Mouse (Mus musculus) forebrain, embryonic 13.5 days (tissue): ENCODE measurements around the gene Pla2g12a. TPM values are rescaled to one million over a fixed set of nuclear protein-coding genes. Genes with fewer than 3 reads are reported as not detected.

Source experiments
- ATAC-seq: fragments of 200-750 bp; cut with Nextera tagmentation; 2 replicates; pipeline ENCODE4 v1.8.0; 2017
- H3K27ac ChIP-seq: fragments of 300-500 bp; sonication (generic); 2 replicates; pipeline ENCODE4 v1.5.1; 2015; ENCODE audit warnings: inconsistent platforms, mild to moderate bottlenecking, moderate library complexity
- H3K27me3 ChIP-seq: fragments of 300-500 bp; sonication (generic); 2 replicates; pipeline ENCODE4 v1.6.1; 2015; ENCODE audit warnings: mild to moderate bottlenecking, inconsistent platforms
- H3K36me3 ChIP-seq: fragments of 300-500 bp; sonication (generic); 2 replicates; pipeline ENCODE4 v1.6.1; 2015; ENCODE audit warnings: mild to moderate bottlenecking, inconsistent platforms; ENCODE audit not compliant: poor library complexity, severe bottlenecking
- H3K4me1 ChIP-seq: fragments of 300-500 bp; sonication (generic); 2 replicates; pipeline ENCODE4 v1.6.1; 2015; ENCODE audit warnings: inconsistent platforms
- H3K4me2 ChIP-seq: fragments of 300-500 bp; sonication (generic); 2 replicates; pipeline ENCODE4 v1.6.1; 2015; ENCODE audit warnings: inconsistent platforms, mild to moderate bottlenecking, moderate library complexity
- H3K4me3 ChIP-seq: fragments of 300-500 bp; sonication (generic); 2 replicates; pipeline ENCODE4 v1.5.1; 2015; ENCODE audit warnings: mild to moderate bottlenecking, inconsistent platforms
- H3K9ac ChIP-seq: fragments of 300-500 bp; sonication (generic); 2 replicates; pipeline ENCODE4 v1.6.1; 2015; ENCODE audit warnings: mild to moderate bottlenecking, inconsistent platforms
- H3K9me3 ChIP-seq: fragments of 300-500 bp; sonication (generic); replicated peaks from 2 replicates; pipeline ENCODE4 v1.6.1; 2016; ENCODE audit warnings: inconsistent platforms
- WGBS: fragments of 180-500 bp; shearing (Covaris S2); methylation state at CpG from one replicate; pipeline ENCODE4 v1.1.7; 2015; 5-methylcytosine and 5-hydroxymethylcytosine counted together
- polyA plus RNA-seq: library from polyadenylated mRNA; unstranded; fragments of >200 nt; fragmentation: Nextera tagmentation; extraction: Ambion mirVana; gene quantifications from 2 replicates; pipeline ENCODE4 v1.2.1, GENCODE M21; 2015

Pla2g12a gene
- polyA plus RNA-seq, 1 experiment from 2014 or later, result 29.5 TPM

- Histone ChIP-seq H3K9me3 (no peaks in the 10 kb centered on the region), H3K4me3 (no peak overlapping the region), H3K4me1 (peaks cover 7% of the 10 kb centered on the region), H3K36me3 (no peaks in the 10 kb centered on the region), H3K27ac (no peak overlapping the region), H3K4me2 (no peak overlapping the region), H3K9ac (no peak overlapping the region), H3K27me3 (no peaks in the 10 kb centered on the region)
- WGBS, result 63% methylated on average over 7 of the region's 7 CpGs
- no peak for ATAC-seq
Observed at GRCm38 (mm10) chr3:129939058-129939457, 60.7 kb downstream of the Pla2g12a start.

GRCm38 (mm10) chr3:129940780-129941179, 62.4 kb downstream of the Pla2g12a start:
- no peak overlapping the region for H3K9ac ChIP-seq
- no peaks in the 10 kb centered on the region for H3K27me3 ChIP-seq
- no peak for ATAC-seq
- H3K4me1 ChIP-seq, result peaks cover 7% of the 10 kb centered on the region
- WGBS, result 89% methylated on average over 2 of the region's 2 CpGs
- H3K9me3 ChIP-seq, result no peaks in the 10 kb centered on the region
- H3K4me2 ChIP-seq, result no peak overlapping the region
- H3K27ac ChIP-seq, result no peak overlapping the region
- no peaks in the 10 kb centered on the region for H3K36me3 ChIP-seq
- H3K4me3 ChIP-seq, result no peak overlapping the region

GRCm38 (mm10) chr3:129941291-129941690, 62.9 kb downstream of the Pla2g12a start:
- no peaks in the 10 kb centered on the region for H3K36me3 ChIP-seq
- no peak overlapping the region for H3K9ac ChIP-seq
- no peaks in the 10 kb centered on the region for H3K27me3 ChIP-seq
- H3K4me3 ChIP-seq, result no peak overlapping the region
- peaks cover 6% of the 10 kb centered on the region for H3K4me1 ChIP-seq
- 93% methylated on average over 1 of the region's 1 CpGs for WGBS
- ATAC-seq, result no peak
- H3K27ac ChIP-seq, result no peak overlapping the region
- H3K9me3 ChIP-seq, result no peaks in the 10 kb centered on the region
- no peak overlapping the region for H3K4me2 ChIP-seq

- no peak overlapping the region for H3K4me2 ChIP-seq
- no peaks in the 10 kb centered on the region for H3K36me3 ChIP-seq
- WGBS, result 89% methylated on average over 4 of the region's 4 CpGs
- H3K27me3 ChIP-seq, result no peaks in the 10 kb centered on the region
- no peak overlapping the region for H3K4me3 ChIP-seq
- no peak for ATAC-seq
- H3K9me3 ChIP-seq, result no peaks in the 10 kb centered on the region
- no peaks in the 10 kb centered on the region for H3K4me1 ChIP-seq
- H3K9ac ChIP-seq, result no peak overlapping the region
- no peak overlapping the region for H3K27ac ChIP-seq
Observed at GRCm38 (mm10) chr3:129943813-129944212, 65.4 kb downstream of the Pla2g12a start.

Other genes with a start within 250 kb of the Pla2g12a start
- gene Egf, start 123.3 kb upstream of the Pla2g12a start, polyA plus RNA-seq, result 1.7 and 2.0 TPM in 2 replicates
- not detected in 2 replicates for gene Lrit3, start 74.6 kb upstream of the Pla2g12a start, polyA plus RNA-seq
- 0.34 and 0.46 TPM in 2 replicates for gene Rrh, start 56.0 kb upstream of the Pla2g12a start, polyA plus RNA-seq
- 63.1 and 65.7 TPM in 2 replicates for gene Gar1, start 47.2 kb upstream of the Pla2g12a start, polyA plus RNA-seq
- 0.30 and 0.31 TPM in 2 replicates for gene Cfi, start 42.7 kb upstream of the Pla2g12a start, polyA plus RNA-seq
- 43.6 and 44.8 TPM in 2 replicates for gene Casp6, start 22.8 kb downstream of the Pla2g12a start, polyA plus RNA-seq
- gene Mcub, start 91.6 kb downstream of the Pla2g12a start, polyA plus RNA-seq, result 3.9 and 6.7 TPM in 2 replicates
- 23.9 and 29.1 TPM in 2 replicates for gene Sec24b, start 182.9 kb downstream of the Pla2g12a start, polyA plus RNA-seq